Mouse (Mus musculus): ENCODE measurements around the gene Tyrobp.

DNA sequence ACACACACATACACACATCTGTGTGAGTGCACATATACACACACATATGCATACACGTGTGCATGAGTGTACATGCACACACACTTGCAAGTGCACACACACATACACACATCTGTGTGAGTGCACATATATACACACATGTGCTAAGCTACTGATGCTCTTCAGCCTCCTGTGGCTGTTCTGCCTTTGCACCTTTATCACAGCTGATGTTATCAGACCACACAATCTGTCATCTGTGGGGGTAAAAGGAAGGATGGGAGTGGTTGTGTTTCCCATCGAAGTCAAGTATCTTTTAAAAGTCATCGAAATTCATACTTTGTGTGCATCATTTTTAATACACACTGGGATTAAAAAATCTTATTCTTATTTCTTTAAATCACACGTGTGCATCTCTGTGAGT, 11.2 kb upstream of the Tyrobp start:
- TF ChIP-seq GATA1 (IDR thresholded peaks at IDR 0.05; ENCODE audit: low read length) (no peak), TAL1 (IDR thresholded peaks at IDR 0.05; ENCODE audit: low read length) (no peak)

All from erythroblast, embryonic 14.5 days (primary cell).